Mouse (Mus musculus): Measurements from ENCODE around the gene Ino80e. TPM values are rescaled to one million over a fixed set of nuclear protein-coding genes. Genes with fewer than 3 reads are reported as not detected.

Ino80e gene
- total and polyA plus RNA-seq, 2 experiments from 2014 or later: 62.8 to 102 TPM

GRCm38 (mm10) chr7:126869780-126870519, 7.8 kb upstream of the Ino80e start:
- ATAC-seq (no peak), DNase-seq (no peak)
- 90% methylated on average over 23 of the region's 23 CpGs for WGBS
- H3K4me3 ChIP-seq (ENCODE audit: low read depth, low read length): no peak overlapping the region
- no peaks in the 10 kb centered on the region for H3K9me3 ChIP-seq (ENCODE audit: low read length)
- no peak overlapping the region for H3K4me2 ChIP-seq (ENCODE audit: low read depth)
- no peaks in the 10 kb centered on the region for H3K4me1 ChIP-seq (ENCODE audit: insufficient read depth)
- H3K9ac ChIP-seq: no peak overlapping the region
- H3K27me3 ChIP-seq (ENCODE audit: insufficient read depth, low read length): no peaks in the 10 kb centered on the region
- H3K27ac ChIP-seq (ENCODE audit: low read depth, low read length): no peak overlapping the region
- no peak for TF ChIP-seq CTCF (IDR thresholded peaks at IDR 0.05; ENCODE audit: low read depth)
- peaks cover 99% of the 10 kb centered on the region for H3K36me3 ChIP-seq (ENCODE audit: insufficient read depth)

GRCm38 (mm10) chr7:126868003-126868402, 5.8 kb upstream of the Ino80e start:
- Histone ChIP-seq H3K4me2 (ENCODE audit: low read depth) (no peak overlapping the region), H3K27me3 (ENCODE audit: insufficient read depth, low read length) (no peaks in the 10 kb centered on the region), H3K4me3 (ENCODE audit: low read depth, low read length) (no peak overlapping the region), H3K27ac (ENCODE audit: low read depth, low read length) (no peak overlapping the region), H3K4me1 (ENCODE audit: insufficient read depth) (peaks cover 6% of the 10 kb centered on the region; the same call in 1 of the 2 replicates), H3K9me3 (ENCODE audit: low read length) (no peaks in the 10 kb centered on the region), H3K9ac (no peak overlapping the region), H3K36me3 (ENCODE audit: insufficient read depth) (peaks cover 94% of the 10 kb centered on the region)
- DNase-seq (no peak), ATAC-seq (no peak)
- 86% methylated on average over 12 of the region's 12 CpGs for WGBS
- no peak for TF ChIP-seq CTCF (IDR thresholded peaks at IDR 0.05; ENCODE audit: low read depth)

GRCm38 (mm10) chr7:126867534-126867933, 5.4 kb upstream of the Ino80e start:
- DNase-seq (no peak), ATAC-seq (no peak)
- Histone ChIP-seq H3K4me3 (ENCODE audit: low read depth, low read length) (no peak overlapping the region), H3K9ac (no peak overlapping the region), H3K27me3 (ENCODE audit: insufficient read depth, low read length) (no peaks in the 10 kb centered on the region), H3K36me3 (ENCODE audit: insufficient read depth) (peaks cover 90% of the 10 kb centered on the region), H3K9me3 (ENCODE audit: low read length) (no peaks in the 10 kb centered on the region), H3K4me1 (ENCODE audit: insufficient read depth) (peaks cover 8% of the 10 kb centered on the region; the same call in 1 of the 2 replicates), H3K4me2 (ENCODE audit: low read depth) (no peak overlapping the region), H3K27ac (ENCODE audit: low read depth, low read length) (no peak overlapping the region)
- no peak for TF ChIP-seq CTCF (IDR thresholded peaks at IDR 0.05; ENCODE audit: low read depth)
- 88% methylated on average over 2 of the region's 2 CpGs for WGBS

- Histone ChIP-seq H3K9ac (no peak overlapping the region), H3K36me3 (ENCODE audit: insufficient read depth) (peaks cover 61% of the 10 kb centered on the region)
These were observed 1.6 kb upstream of the Ino80e start for GRCm38 (mm10) chr7:126863791-126864190.

GRCm38 (mm10) chr7:126861429-126862130, 597 bp downstream of the Ino80e start, which contains the start of gene Hirip3:
TSS of gene Hirip3 (plus strand) at chr7:126861972.
- Histone ChIP-seq H3K27ac (ENCODE audit: low read depth, low read length) (peak within 1 kb of the TSS; percentile 86), H3K4me3 (ENCODE audit: low read depth, low read length) (peak within 1 kb of the TSS; percentile 69), H3K9ac (peak within 1 kb of the TSS; percentile 56), H3K27me3 (ENCODE audit: insufficient read depth, low read length) (no peaks in the 10 kb centered on the region), H3K4me1 (ENCODE audit: insufficient read depth) (peaks cover 15% of the 10 kb centered on the region; the same call in 1 of the 2 replicates), H3K9me3 (ENCODE audit: low read length) (no peaks in the 10 kb centered on the region), H3K36me3 (ENCODE audit: insufficient read depth) (peaks cover 56% of the 10 kb centered on the region), H3K4me2 (ENCODE audit: low read depth) (peak within 1 kb of the TSS; percentile 81)
- DNase-seq: peak; percentile 94
- 2% methylated on average over 42 of the region's 42 CpGs for WGBS
- no peak; the same call in 1 of the 2 replicates for TF ChIP-seq CTCF (IDR thresholded peaks at IDR 0.05; ENCODE audit: low read depth)
- peak; percentile 94 for ATAC-seq

More at GRCm38 (mm10) chr7:126863791-126864190, 1.6 kb upstream of the Ino80e start:
- no peak for TF ChIP-seq CTCF (IDR thresholded peaks at IDR 0.05; ENCODE audit: low read depth)
- peak overlapping the region; percentile 81; the same call in 1 of the 2 replicates for H3K4me2 ChIP-seq (ENCODE audit: low read depth)
- H3K9me3 ChIP-seq (ENCODE audit: low read length): no peaks in the 10 kb centered on the region
- 62% methylated on average over 6 of the region's 6 CpGs for WGBS
- DNase-seq: no peak
- no peak for ATAC-seq
- no peak overlapping the region for H3K4me3 ChIP-seq (ENCODE audit: low read depth, low read length)
- H3K4me1 ChIP-seq (ENCODE audit: insufficient read depth): peaks cover 15% of the 10 kb centered on the region; the same call in 1 of the 2 replicates
- peak overlapping the region; percentile 35; the same call in 1 of the 2 replicates for H3K27ac ChIP-seq (ENCODE audit: low read depth, low read length)
- H3K27me3 ChIP-seq (ENCODE audit: insufficient read depth, low read length): no peaks in the 10 kb centered on the region

- no peak for ATAC-seq
- Histone ChIP-seq H3K4me3 (ENCODE audit: low read depth, low read length) (peak overlapping the region; percentile 69), H3K9me3 (ENCODE audit: low read length) (no peaks in the 10 kb centered on the region), H3K4me2 (ENCODE audit: low read depth) (peak overlapping the region; percentile 81), H3K27ac (ENCODE audit: low read depth, low read length) (no peak overlapping the region), H3K27me3 (ENCODE audit: insufficient read depth, low read length) (no peaks in the 10 kb centered on the region), H3K36me3 (ENCODE audit: insufficient read depth) (peaks cover 54% of the 10 kb centered on the region), H3K9ac (peak overlapping the region; percentile 56), H3K4me1 (ENCODE audit: insufficient read depth) (peaks cover 15% of the 10 kb centered on the region; the same call in 1 of the 2 replicates)
- WGBS: 73% methylated on average over 5 of the region's 5 CpGs
- DNase-seq: no peak
- TF ChIP-seq CTCF (IDR thresholded peaks at IDR 0.05; ENCODE audit: low read depth): no peak
These were observed 1.2 kb downstream of the Ino80e start for GRCm38 (mm10) chr7:126860987-126861386.

Data from forebrain, postnatal 0 days (tissue).